Mouse (Mus musculus): ENCODE data around the gene Lefty1. TPM values are rescaled to one million over a fixed set of nuclear protein-coding genes. Genes with fewer than 3 reads are reported as not detected.

Lefty1 gene
- polyA plus RNA-seq, 2 experiments: 2.7 to 4.8 TPM

- no peak for ATAC-seq (ENCODE audit: low FRiP score, low read depth)
- H3K4me2 ChIP-seq (replicated peaks; ENCODE audit: low read depth, low read length, severe bottlenecking): no peak overlapping the region
- TF ChIP-seq POLR2A (IDR thresholded peaks at IDR 0.05; ENCODE audit: borderline replicate concordance, extremely low read depth, insufficient read depth, insufficient read length): no peak
- H3K4me1 ChIP-seq (ENCODE audit: control insufficient read depth, insufficient read depth, low read length): no peaks in the 10 kb centered on the region
- DNase-seq (ENCODE audit: low spot score): no peak
- no peaks in the 10 kb centered on the region for H3K27me3 ChIP-seq (ENCODE audit: control insufficient read depth, insufficient read depth, low read length)
- no peaks in the 10 kb centered on the region for H3K9me3 ChIP-seq (ENCODE audit: control insufficient read depth, low read length)
- no peak overlapping the region for H3K9ac ChIP-seq (ENCODE audit: low read depth, low read length, severe bottlenecking)
- H3K36me3 ChIP-seq (ENCODE audit: control insufficient read depth, insufficient read depth, low read length): no peaks in the 10 kb centered on the region
- no peak overlapping the region for H3K27ac ChIP-seq (replicated peaks; ENCODE audit: low read depth, low read length)
- WGBS: 89% methylated on average over 8 of the region's 8 CpGs
- no peak overlapping the region for H3K4me3 ChIP-seq (replicated peaks; ENCODE audit: low read length)
These were observed 51.9 kb downstream of the Lefty1 start for GRCm38 (mm10) chr1:180986701-180987100.

- H3K9me3 ChIP-seq (ENCODE audit: control insufficient read depth, low read length): no peaks in the 10 kb centered on the region
- H3K4me1 ChIP-seq (ENCODE audit: control insufficient read depth, insufficient read depth, low read length): no peaks in the 10 kb centered on the region
- peak; percentile 72 for DNase-seq (ENCODE audit: low spot score)
- H3K27me3 ChIP-seq (ENCODE audit: control insufficient read depth, insufficient read depth, low read length): no peaks in the 10 kb centered on the region
- no peak overlapping the region for H3K4me2 ChIP-seq (replicated peaks; ENCODE audit: low read depth, low read length, severe bottlenecking)
- H3K4me3 ChIP-seq (replicated peaks; ENCODE audit: low read length): no peak overlapping the region
- no peak overlapping the region for H3K27ac ChIP-seq (replicated peaks; ENCODE audit: low read depth, low read length)
- no peak for TF ChIP-seq POLR2A (IDR thresholded peaks at IDR 0.05; ENCODE audit: borderline replicate concordance, extremely low read depth, insufficient read depth, insufficient read length)
- no peak overlapping the region; the same call in 1 of the 2 replicates for H3K9ac ChIP-seq (ENCODE audit: low read depth, low read length, severe bottlenecking)
- H3K36me3 ChIP-seq (ENCODE audit: control insufficient read depth, insufficient read depth, low read length): no peaks in the 10 kb centered on the region
- peak; percentile 44; the same call in 1 of the 2 replicates for ATAC-seq (ENCODE audit: low FRiP score, low read depth)
- WGBS: 2% methylated on average over 9 of the region's 9 CpGs
These were observed 52.9 kb downstream of the Lefty1 start for GRCm38 (mm10) chr1:180987759-180988158.

Other genes starting within 250 kb of the Lefty1 start
- gene Mixl1, start 238.0 kb upstream of the Lefty1 start, polyA plus RNA-seq (2012; rRNA removed): 0.13 and 0.17 TPM in 2 replicates
- gene Mixl1, start 238.0 kb upstream of the Lefty1 start, polyA plus RNA-seq (2014; fragmentation: Nextera tagmentation; extraction: Ambion mirVana): 0.14 and 0.23 TPM in 2 replicates
- gene Acbd3, start 209.0 kb upstream of the Lefty1 start, polyA plus RNA-seq (2012; rRNA removed): 40.1 and 41.9 TPM in 2 replicates
- 29.4 and 30.3 TPM in 2 replicates for gene Acbd3, start 209.0 kb upstream of the Lefty1 start, polyA plus RNA-seq (2014; fragmentation: Nextera tagmentation; extraction: Ambion mirVana)
- 1,296 and 1,586 TPM in 2 replicates for gene H3f3a, start 121.1 kb upstream of the Lefty1 start, polyA plus RNA-seq (2012; rRNA removed)
- gene H3f3a, start 121.1 kb upstream of the Lefty1 start, polyA plus RNA-seq (2014; fragmentation: Nextera tagmentation; extraction: Ambion mirVana): 2,743 and 2,800 TPM in 2 replicates
- 24.6 and 29.8 TPM in 2 replicates for gene Sde2, start 83.9 kb upstream of the Lefty1 start, polyA plus RNA-seq (2012; rRNA removed)
- 30.9 and 33.0 TPM in 2 replicates for gene Sde2, start 83.9 kb upstream of the Lefty1 start, polyA plus RNA-seq (2014; fragmentation: Nextera tagmentation; extraction: Ambion mirVana)
- 0.11 and 0.36 TPM in 2 replicates for gene Lefty2, start 41.9 kb upstream of the Lefty1 start, polyA plus RNA-seq (2012; rRNA removed)
- 0.17 and 0.80 TPM in 2 replicates for gene Lefty2, start 41.9 kb upstream of the Lefty1 start, polyA plus RNA-seq (2014; fragmentation: Nextera tagmentation; extraction: Ambion mirVana)
- gene Pycr2, start 30.7 kb upstream of the Lefty1 start, polyA plus RNA-seq (2012; rRNA removed): 62.5 and 80.3 TPM in 2 replicates
- gene Pycr2, start 30.7 kb upstream of the Lefty1 start, polyA plus RNA-seq (2014; fragmentation: Nextera tagmentation; extraction: Ambion mirVana): 91.5 and 95.6 TPM in 2 replicates
- gene Tmem63a, start 7.3 kb downstream of the Lefty1 start, polyA plus RNA-seq (2012; rRNA removed): 47.9 and 56.9 TPM in 2 replicates
- 18.2 and 19.1 TPM in 2 replicates for gene Tmem63a, start 7.3 kb downstream of the Lefty1 start, polyA plus RNA-seq (2014; fragmentation: Nextera tagmentation; extraction: Ambion mirVana)
- gene Ephx1, start 85.9 kb downstream of the Lefty1 start, polyA plus RNA-seq (2012; rRNA removed): 6.7 TPM in 2 replicates
- gene Ephx1, start 85.9 kb downstream of the Lefty1 start, polyA plus RNA-seq (2014; fragmentation: Nextera tagmentation; extraction: Ambion mirVana): 6.8 and 8.1 TPM in 2 replicates
- not detected in 2 replicates for gene 9130409I23Rik, start 116.2 kb downstream of the Lefty1 start, polyA plus RNA-seq (2012; rRNA removed)
- gene 9130409I23Rik, start 116.2 kb downstream of the Lefty1 start, polyA plus RNA-seq (2014; fragmentation: Nextera tagmentation; extraction: Ambion mirVana): not detected in 2 replicates
- 69.1 and 79.4 TPM in 2 replicates for gene Nvl, start 209.2 kb downstream of the Lefty1 start, polyA plus RNA-seq (2012; rRNA removed)
- 37.0 and 42.7 TPM in 2 replicates for gene Nvl, start 209.2 kb downstream of the Lefty1 start, polyA plus RNA-seq (2014; fragmentation: Nextera tagmentation; extraction: Ambion mirVana)
- 24.3 and 26.6 TPM in 2 replicates for gene Cnih4, start 209.7 kb downstream of the Lefty1 start, polyA plus RNA-seq (2012; rRNA removed)
- 90.5 and 99.3 TPM in 2 replicates for gene Cnih4, start 209.7 kb downstream of the Lefty1 start, polyA plus RNA-seq (2014; fragmentation: Nextera tagmentation; extraction: Ambion mirVana)